Mouse (Mus musculus): ENCODE results near the gene Tnpo1. TPM values are rescaled to one million over a fixed set of nuclear protein-coding genes. Genes with fewer than 3 reads are reported as not detected.
A peak's percentile ranks its signal among the peaks of the same experiment; 100 is the strongest.

Tnpo1 gene
- polyA plus RNA-seq, 1 experiment from 2014 or later: 46.5 TPM

DNA sequence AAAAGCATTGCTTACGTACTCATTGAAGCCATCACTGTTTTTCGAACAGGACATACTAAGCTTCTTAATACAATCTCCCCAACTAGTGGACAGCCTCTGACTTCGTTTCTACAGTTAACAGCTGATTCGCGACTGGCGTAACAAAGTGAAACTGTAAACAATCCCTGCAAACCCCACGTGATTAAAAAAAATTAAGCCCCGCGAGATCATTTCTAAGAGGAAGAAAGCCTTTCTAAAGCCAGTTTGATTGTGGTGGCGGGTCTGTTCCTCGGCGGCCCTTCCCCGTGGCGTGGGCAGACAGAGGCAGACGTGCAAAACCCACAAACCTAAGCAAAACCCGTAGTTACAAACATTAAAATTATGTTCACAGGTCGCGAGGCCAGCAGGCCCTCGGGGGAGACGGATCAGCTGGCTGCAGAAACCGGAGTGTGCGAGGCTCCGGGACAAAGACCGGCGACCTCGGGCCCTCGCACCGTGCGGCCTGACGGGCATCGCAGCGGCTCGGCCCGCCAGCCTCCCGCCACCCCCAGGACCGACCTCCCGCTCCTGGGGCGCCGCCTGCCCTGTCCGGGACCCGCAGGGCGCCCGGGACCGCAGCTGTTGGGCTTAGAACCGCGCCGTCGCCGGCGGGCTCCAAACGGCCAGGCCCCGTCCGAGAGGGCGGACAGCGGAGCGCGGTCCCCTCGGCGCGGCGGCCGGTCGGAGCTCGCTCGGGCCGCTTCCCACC is 535 bp downstream of the Tnpo1 start:
- H3K9ac ChIP-seq: peak overlapping the region; percentile 100
- H3K4me1 ChIP-seq (ENCODE audit: insufficient read depth): peaks cover 2% of the 10 kb centered on the region; the same call in 1 of the 2 replicates
- WGBS: under 1% methylated on average over 65 of the region's 66 CpGs
- H3K9me3 ChIP-seq (ENCODE audit: low read depth, low read length): no peaks in the 10 kb centered on the region
- H3K27me3 ChIP-seq (ENCODE audit: insufficient read depth, low read length): no peaks in the 10 kb centered on the region
- DNase-seq (peak; percentile 88), ATAC-seq (ENCODE audit: insufficient read depth) (peak; percentile 64)
- peak overlapping the region; percentile 74 for H3K4me2 ChIP-seq
- H3K36me3 ChIP-seq (ENCODE audit: insufficient read depth): peaks cover 19% of the 10 kb centered on the region
- H3K27ac ChIP-seq (ENCODE audit: low read depth): peak overlapping the region; percentile 98
- TF ChIP-seq CTCF (IDR thresholded peaks at IDR 0.05; ENCODE audit: low read depth): no peak
- peak overlapping the region; percentile 100 for H3K4me3 ChIP-seq (ENCODE audit: low read depth, low read length)

- peak; percentile 29 for DNase-seq
- H3K9ac ChIP-seq: peak overlapping the region; percentile 100
Observed at GRCm38 (mm10) chr13:98924897-98925485, 1.2 kb downstream of the Tnpo1 start.

DNA sequence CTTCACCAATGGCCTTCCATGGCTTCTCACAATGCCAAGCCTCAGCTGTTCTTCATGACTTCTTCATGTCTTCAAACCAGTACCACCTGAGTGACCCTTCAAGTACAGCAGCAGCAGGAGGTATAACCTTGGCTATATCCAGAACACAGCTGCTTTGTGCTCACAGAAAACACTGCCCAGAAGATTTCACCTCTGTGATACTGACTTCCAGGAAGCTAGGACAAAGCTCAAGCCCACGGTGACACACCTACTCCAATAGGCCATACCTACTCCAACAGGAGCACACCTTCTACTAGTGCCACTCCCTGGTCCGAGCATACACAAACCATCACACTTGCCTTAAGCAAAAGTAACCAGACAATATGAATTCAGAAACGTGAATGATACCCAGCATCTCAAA is 3.4 kb downstream of the Tnpo1 start:
- no peak for TF ChIP-seq CTCF (IDR thresholded peaks at IDR 0.05; ENCODE audit: low read depth)
- H3K4me2 ChIP-seq: no peak overlapping the region
- DNase-seq: no peak
- 90% methylated on average over 3 of the region's 3 CpGs for WGBS
- H3K4me1 ChIP-seq (ENCODE audit: insufficient read depth): peaks cover 2% of the 10 kb centered on the region; the same call in 1 of the 2 replicates
- ATAC-seq (ENCODE audit: insufficient read depth): no peak
- no peak overlapping the region for H3K27ac ChIP-seq (ENCODE audit: low read depth)
- no peak overlapping the region for H3K9ac ChIP-seq
- no peaks in the 10 kb centered on the region for H3K27me3 ChIP-seq (ENCODE audit: insufficient read depth, low read length)
- peaks cover 31% of the 10 kb centered on the region for H3K36me3 ChIP-seq (ENCODE audit: insufficient read depth)
- no peaks in the 10 kb centered on the region for H3K9me3 ChIP-seq (ENCODE audit: low read depth, low read length)
- no peak overlapping the region for H3K4me3 ChIP-seq (ENCODE audit: low read depth, low read length)

More at GRCm38 (mm10) chr13:98924897-98925485, 1.2 kb downstream of the Tnpo1 start:
- peak overlapping the region; percentile 100 for H3K4me3 ChIP-seq (ENCODE audit: low read depth, low read length)
- TF ChIP-seq CTCF (IDR thresholded peaks at IDR 0.05; ENCODE audit: low read depth): no peak
- H3K27ac ChIP-seq (ENCODE audit: low read depth): 0 out of 2 replicates have a peak overlapping the region, but pooled peaks have one; percentile 98
- H3K4me1 ChIP-seq (ENCODE audit: insufficient read depth): peaks cover 2% of the 10 kb centered on the region; the same call in 1 of the 2 replicates
- H3K27me3 ChIP-seq (ENCODE audit: insufficient read depth, low read length): no peaks in the 10 kb centered on the region
- no peaks in the 10 kb centered on the region for H3K9me3 ChIP-seq (ENCODE audit: low read depth, low read length)
- peak overlapping the region; percentile 74 for H3K4me2 ChIP-seq
- H3K36me3 ChIP-seq (ENCODE audit: insufficient read depth): peaks cover 19% of the 10 kb centered on the region
- no peak for ATAC-seq (ENCODE audit: insufficient read depth)
- WGBS: 12% methylated on average over 11 of the region's 11 CpGs

GRCm38 (mm10) chr13:98921276-98921675 is 4.9 kb downstream of the Tnpo1 start:
- 87% methylated on average over 7 of the region's 7 CpGs for WGBS
- no peak overlapping the region for H3K4me2 ChIP-seq
- H3K4me3 ChIP-seq (ENCODE audit: low read depth, low read length): no peak overlapping the region
- no peak overlapping the region for H3K9ac ChIP-seq
- peaks cover 32% of the 10 kb centered on the region for H3K36me3 ChIP-seq (ENCODE audit: insufficient read depth)
- H3K9me3 ChIP-seq (ENCODE audit: low read depth, low read length): no peaks in the 10 kb centered on the region
- H3K4me1 ChIP-seq (ENCODE audit: insufficient read depth): peaks cover 2% of the 10 kb centered on the region; the same call in 1 of the 2 replicates
- H3K27ac ChIP-seq (ENCODE audit: low read depth): no peak overlapping the region
- ATAC-seq (ENCODE audit: insufficient read depth): no peak
- no peak for TF ChIP-seq CTCF (IDR thresholded peaks at IDR 0.05; ENCODE audit: low read depth)
- DNase-seq: no peak
- no peaks in the 10 kb centered on the region for H3K27me3 ChIP-seq (ENCODE audit: insufficient read depth, low read length)

- ATAC-seq (ENCODE audit: insufficient read depth): no peak
- Histone ChIP-seq H3K36me3 (ENCODE audit: insufficient read depth) (peaks cover 32% of the 10 kb centered on the region), H3K27ac (ENCODE audit: low read depth) (no peak overlapping the region), H3K4me3 (ENCODE audit: low read depth, low read length) (no peak overlapping the region), H3K9me3 (ENCODE audit: low read depth, low read length) (no peaks in the 10 kb centered on the region), H3K4me1 (ENCODE audit: insufficient read depth) (peaks cover 4% of the 10 kb centered on the region; the same call in 1 of the 2 replicates), H3K4me2 (no peak overlapping the region), H3K27me3 (ENCODE audit: insufficient read depth, low read length) (no peaks in the 10 kb centered on the region), H3K9ac (no peak overlapping the region)
- TF ChIP-seq CTCF (IDR thresholded peaks at IDR 0.05; ENCODE audit: low read depth): no peak
- WGBS: 80% methylated on average over 3 of the region's 3 CpGs
- DNase-seq: no peak
Observed at GRCm38 (mm10) chr13:98920300-98920699, 5.9 kb downstream of the Tnpo1 start.

- H3K9ac ChIP-seq: no peak overlapping the region
- peaks cover 32% of the 10 kb centered on the region for H3K36me3 ChIP-seq (ENCODE audit: insufficient read depth)
- 85% methylated on average over 8 of the region's 8 CpGs for WGBS
- no peak overlapping the region for H3K4me2 ChIP-seq
- no peak overlapping the region for H3K4me3 ChIP-seq (ENCODE audit: low read depth, low read length)
- H3K27me3 ChIP-seq (ENCODE audit: insufficient read depth, low read length): no peaks in the 10 kb centered on the region
- 0 out of 2 replicates have a peak, but pooled peaks cover 3% of the 10 kb centered on the region for H3K4me1 ChIP-seq (ENCODE audit: insufficient read depth)
- ATAC-seq (ENCODE audit: insufficient read depth) (no peak), DNase-seq (no peak)
- TF ChIP-seq CTCF (IDR thresholded peaks at IDR 0.05; ENCODE audit: low read depth): no peak
- H3K9me3 ChIP-seq (ENCODE audit: low read depth, low read length): no peaks in the 10 kb centered on the region
- H3K27ac ChIP-seq (ENCODE audit: low read depth): no peak overlapping the region
Observed at GRCm38 (mm10) chr13:98919695-98920094, 6.5 kb downstream of the Tnpo1 start.

- Histone ChIP-seq H3K9ac (no peak overlapping the region), H3K9me3 (ENCODE audit: low read depth, low read length) (no peaks in the 10 kb centered on the region), H3K27me3 (ENCODE audit: insufficient read depth, low read length) (no peaks in the 10 kb centered on the region), H3K4me1 (ENCODE audit: insufficient read depth) (peaks cover 3% of the 10 kb centered on the region; the same call in 1 of the 2 replicates), H3K36me3 (ENCODE audit: insufficient read depth) (peaks cover 31% of the 10 kb centered on the region), H3K27ac (ENCODE audit: low read depth) (no peak overlapping the region), H3K4me3 (ENCODE audit: low read depth, low read length) (no peak overlapping the region), H3K4me2 (no peak overlapping the region)
- WGBS: 91% methylated on average over 2 of the region's 2 CpGs
- ATAC-seq (ENCODE audit: insufficient read depth): no peak
- no peak for DNase-seq
- no peak for TF ChIP-seq CTCF (IDR thresholded peaks at IDR 0.05; ENCODE audit: low read depth)
Observed at GRCm38 (mm10) chr13:98917851-98918250, 8.3 kb downstream of the Tnpo1 start.
